Mouse (Mus musculus) hindbrain, embryonic 16.5 days (tissue): Measurements from ENCODE around the gene Exph5. TPM values are rescaled to one million over a fixed set of nuclear protein-coding genes. Genes with fewer than 3 reads are reported as not detected.
A peak's percentile ranks its signal among the peaks of the same experiment; 100 is the strongest.

Source experiments
- ATAC-seq: fragments of 200-750 bp; cut with Nextera tagmentation; 2 replicates; pipeline ENCODE4 v1.8.0; 2017; ENCODE audit warnings: moderate TSS enrichment, moderate library complexity
- H3K27ac ChIP-seq: fragments of 300-500 bp; sonication (generic); 2 replicates; pipeline ENCODE4 v1.5.1; 2014; ENCODE audit warnings: low read depth, mild to moderate bottlenecking, control low read depth, low read length, moderate library complexity
- H3K27me3 ChIP-seq: fragments of 300-500 bp; sonication (generic); replicated peaks from 2 replicates; pipeline ENCODE4 v1.6.1; 2014; ENCODE audit warnings: low read length; ENCODE audit not compliant: control insufficient read depth, insufficient read depth
- H3K36me3 ChIP-seq: fragments of 300-500 bp; sonication (generic); 2 replicates; pipeline ENCODE4 v1.6.1; 2014; ENCODE audit warnings: mild to moderate bottlenecking, low read length, moderate library complexity, mixed read lengths; ENCODE audit not compliant: control insufficient read depth, insufficient read depth
- H3K4me1 ChIP-seq: fragments of 300-500 bp; sonication (generic); 2 replicates; pipeline ENCODE4 v1.6.1; 2014; ENCODE audit warnings: low read depth, low read length; ENCODE audit not compliant: control insufficient read depth, insufficient read depth
- H3K4me2 ChIP-seq: fragments of 300-500 bp; sonication (generic); 2 replicates; pipeline ENCODE4 v1.6.1; 2014; ENCODE audit warnings: mild to moderate bottlenecking, low read length, control low read depth, moderate library complexity
- H3K4me3 ChIP-seq: fragments of 300-500 bp; sonication (generic); 2 replicates; pipeline ENCODE4 v1.5.1; 2014; ENCODE audit warnings: mild to moderate bottlenecking, low read length, control low read depth, moderate library complexity
- H3K9ac ChIP-seq: fragments of 300-500 bp; sonication (generic); 2 replicates; pipeline ENCODE4 v1.6.1; 2014; ENCODE audit warnings: low read depth, mild to moderate bottlenecking, control low read depth, low read length, moderate library complexity
- H3K9me3 ChIP-seq: fragments of 300-500 bp; sonication (generic); 2 replicates; pipeline ENCODE4 v1.6.1; 2014; ENCODE audit warnings: mild to moderate bottlenecking, low read length, moderate library complexity; ENCODE audit not compliant: control insufficient read depth
- WGBS: fragments of 180-500 bp; shearing (Covaris S2); extraction: QIAGEN DNeasy Blood & Tissue Kit; methylation state at CpG from one replicate; pipeline ENCODE4 v1.1.7; 2014; 5-methylcytosine and 5-hydroxymethylcytosine counted together
- polyA plus RNA-seq: library from polyadenylated mRNA; unstranded; fragments of >200 nt; fragmentation: Nextera tagmentation; extraction: Ambion mirVana; gene quantifications from 2 replicates; pipeline ENCODE4 v1.2.1, GENCODE M21; 2015

Gene Exph5
- polyA plus RNA-seq, 1 experiment from 2014 or later, result 0.48 TPM

- ATAC-seq, result no peak
- Histone ChIP-seq H3K36me3 (no peaks in the 10 kb centered on the region), H3K9me3 (no peaks in the 10 kb centered on the region), H3K4me1 (peaks cover 5% of the 10 kb centered on the region), H3K4me3 (no peak overlapping the region), H3K9ac (no peak overlapping the region), H3K4me2 (no peak overlapping the region), H3K27me3 (no peaks in the 10 kb centered on the region), H3K27ac (no peak overlapping the region)
- 83% methylated on average over 3 of the region's 3 CpGs for WGBS
Observed at GRCm38 (mm10) chr9:53389109-53389508, 87.6 kb downstream of the Exph5 start.

GRCm38 (mm10) chr9:53390136-53390535, 88.7 kb downstream of the Exph5 start:
- 82% methylated on average over 7 of the region's 7 CpGs for WGBS
- Histone ChIP-seq H3K9me3 (no peaks in the 10 kb centered on the region), H3K9ac (no peak overlapping the region), H3K36me3 (no peaks in the 10 kb centered on the region), H3K27ac (no peak overlapping the region), H3K4me1 (peaks cover 2% of the 10 kb centered on the region; the same call in 1 of the 2 replicates), H3K4me2 (no peak overlapping the region), H3K27me3 (no peaks in the 10 kb centered on the region), H3K4me3 (no peak overlapping the region)
- ATAC-seq, result no peak

- 81% methylated on average over 13 of the region's 13 CpGs for WGBS
Observed at GRCm38 (mm10) chr9:53397685-53398387, 96.4 kb downstream of the Exph5 start.

GRCm38 (mm10) chr9:53398388-53398700, 96.9 kb downstream of the Exph5 start:
- no peak for ATAC-seq
- 16% methylated on average over 5 of the region's 5 CpGs for WGBS

More at GRCm38 (mm10) chr9:53397685-53398387, 96.4 kb downstream of the Exph5 start:
- no peak overlapping the region for H3K4me3 ChIP-seq
- H3K9me3 ChIP-seq, result no peaks in the 10 kb centered on the region
- peaks cover 8% of the 10 kb centered on the region for H3K4me1 ChIP-seq
- H3K27me3 ChIP-seq, result no peaks in the 10 kb centered on the region
- H3K4me2 ChIP-seq, result no peak overlapping the region
- no peak overlapping the region for H3K27ac ChIP-seq
- ATAC-seq, result no peak
- no peak overlapping the region for H3K9ac ChIP-seq
- H3K36me3 ChIP-seq, result no peaks in the 10 kb centered on the region

GRCm38 (mm10) chr9:53399537-53399936, 98.1 kb downstream of the Exph5 start:
- no peak for ATAC-seq

More at GRCm38 (mm10) chr9:53398388-53398700, 96.9 kb downstream of the Exph5 start:
- H3K36me3 ChIP-seq, result no peaks in the 10 kb centered on the region
- no peak overlapping the region for H3K27ac ChIP-seq
- no peaks in the 10 kb centered on the region for H3K9me3 ChIP-seq
- no peak overlapping the region for H3K4me3 ChIP-seq
- H3K9ac ChIP-seq, result no peak overlapping the region
- H3K4me2 ChIP-seq, result no peak overlapping the region
- peaks cover 9% of the 10 kb centered on the region for H3K4me1 ChIP-seq
- H3K27me3 ChIP-seq, result no peaks in the 10 kb centered on the region

GRCm38 (mm10) chr9:53400696-53401095, 99.2 kb downstream of the Exph5 start:
- H3K9ac ChIP-seq, result no peak overlapping the region
- ATAC-seq, result no peak
- no peaks in the 10 kb centered on the region for H3K27me3 ChIP-seq
- no peaks in the 10 kb centered on the region for H3K9me3 ChIP-seq
- 73% methylated on average over 4 of the region's 4 CpGs for WGBS
- H3K27ac ChIP-seq, result no peak overlapping the region
- no peak overlapping the region for H3K4me3 ChIP-seq
- peaks cover 13% of the 10 kb centered on the region for H3K4me1 ChIP-seq
- H3K4me2 ChIP-seq, result no peak overlapping the region
- no peaks in the 10 kb centered on the region for H3K36me3 ChIP-seq

More at GRCm38 (mm10) chr9:53399537-53399936, 98.1 kb downstream of the Exph5 start:
- no peak overlapping the region for H3K4me2 ChIP-seq
- H3K4me3 ChIP-seq, result no peak overlapping the region
- no peaks in the 10 kb centered on the region for H3K27me3 ChIP-seq
- H3K9ac ChIP-seq, result no peak overlapping the region
- peaks cover 9% of the 10 kb centered on the region for H3K4me1 ChIP-seq
- no peaks in the 10 kb centered on the region for H3K36me3 ChIP-seq
- H3K9me3 ChIP-seq, result no peaks in the 10 kb centered on the region
- no peak overlapping the region for H3K27ac ChIP-seq
- 93% methylated on average over 8 of the region's 8 CpGs for WGBS

GRCm38 (mm10) chr9:53401146-53401545, 99.7 kb downstream of the Exph5 start:
- Histone ChIP-seq H3K4me2 (no peak overlapping the region), H3K4me3 (no peak overlapping the region), H3K27me3 (no peaks in the 10 kb centered on the region), H3K27ac (no peak overlapping the region), H3K9ac (no peak overlapping the region), H3K4me1 (peaks cover 13% of the 10 kb centered on the region), H3K36me3 (no peaks in the 10 kb centered on the region), H3K9me3 (no peaks in the 10 kb centered on the region)
- no peak for ATAC-seq
- 87% methylated on average over 8 of the region's 8 CpGs for whole genome bisulfite sequencing

- no peak for ATAC-seq
- Histone ChIP-seq H3K4me2 (peak within 1 kb of the TSS; percentile 36), H3K9ac (no peak within 1 kb of the TSS), H3K27ac (peak within 1 kb of the TSS; percentile 10; the same call in 1 of the 2 replicates), H3K9me3 (no peaks in the 10 kb centered on the region), H3K27me3 (no peaks in the 10 kb centered on the region), H3K4me1 (peaks cover 13% of the 10 kb centered on the region), H3K36me3 (no peaks in the 10 kb centered on the region), H3K4me3 (no peak within 1 kb of the TSS)
- 15% methylated on average over 11 of the region's 11 CpGs for WGBS
Observed at GRCm38 (mm10) chr9:53402291-53402711, 100.8 kb downstream of the Exph5 start, which contains the start of gene 4930550C14Rik. 4930550C14Rik (plus strand) TSS chr9:53402325.

GRCm38 (mm10) chr9:53402991-53403390, 101.5 kb downstream of the Exph5 start:
- H3K4me1 ChIP-seq, result peaks cover 13% of the 10 kb centered on the region
- peak; percentile 43; the same call in 1 of the 2 replicates for ATAC-seq
- H3K36me3 ChIP-seq, result no peaks in the 10 kb centered on the region
- H3K4me2 ChIP-seq, result peak overlapping the region; percentile 36; the same call in 1 of the 2 replicates
- no peaks in the 10 kb centered on the region for H3K9me3 ChIP-seq
- H3K27ac ChIP-seq, result peak overlapping the region; percentile 10; the same call in 1 of the 2 replicates
- no peaks in the 10 kb centered on the region for H3K27me3 ChIP-seq
- 48% methylated on average over 8 of the region's 8 CpGs for WGBS
- H3K4me3 ChIP-seq, result no peak overlapping the region
- no peak overlapping the region for H3K9ac ChIP-seq
